Mouse (Mus musculus) right cerebral cortex, adult 2 months (tissue): Measurements from ENCODE around the gene Iqcn.
A peak's percentile ranks its signal among the peaks of the same experiment; 100 is the strongest.

Experiments
- DNase-seq, 2 experiments: peaks; one replicate each; pipeline ENCODE4 v3.0.0; 2021 to 2022; ENCODE audit warnings: low spot score in 2 of 2

The Iqcn gene

GRCm38 (mm10) chr8:70699834-70700554 lies 3.3 kb upstream of the Iqcn start:
- DNase-seq, result peak; percentile 64 to 78

GRCm38 (mm10) chr8:70700555-70700922 lies 2.7 kb upstream of the Iqcn start:
- peak; percentile 78 to 87 for DNase-seq

- no peak for DNase-seq
Measured at GRCm38 (mm10) chr8:70701048-70701981, 1.9 kb upstream of the Iqcn start.

- DNase-seq, result no peak
Measured at GRCm38 (mm10) chr8:70701982-70702841, 1.0 kb upstream of the Iqcn start.

GRCm38 (mm10) chr8:70702842-70703182 lies 445 bp upstream of the Iqcn start:
- peak in 1 of 2 experiments; percentile 37 for DNase-seq

GRCm38 (mm10) chr8:70708281-70708680 lies 5.0 kb downstream of the Iqcn start:
- no peak for DNase-seq

GRCm38 (mm10) chr8:70709794-70710193 lies 6.5 kb downstream of the Iqcn start:
- DNase-seq, result no peak

- DNase-seq, result no peak
Measured at GRCm38 (mm10) chr8:70710296-70710695, 7.0 kb downstream of the Iqcn start.

GRCm38 (mm10) chr8:70711041-70711440 lies 7.8 kb downstream of the Iqcn start:
- no peak for DNase-seq

- DNase-seq, result no peak
Measured at GRCm38 (mm10) chr8:70713991-70714390, 10.7 kb downstream of the Iqcn start.

- DNase-seq, result no peak
Measured at GRCm38 (mm10) chr8:70715086-70715485, 11.8 kb downstream of the Iqcn start.

GRCm38 (mm10) chr8:70716521-70717400 lies 13.5 kb downstream of the Iqcn start:
- no peak for DNase-seq

- DNase-seq, result peak; percentile 51 to 67
Measured at GRCm38 (mm10) chr8:70718297-70718696, 15.0 kb downstream of the Iqcn start, which contains the start of gene Gm3336. Gm3336 (plus strand) TSS chr8:70718543.

- DNase-seq, result no peak
Measured at GRCm38 (mm10) chr8:70719796-70720270, 16.6 kb downstream of the Iqcn start.

GRCm38 (mm10) chr8:70720739-70721138 lies 17.5 kb downstream of the Iqcn start:
- DNase-seq, result peak; percentile 85 to 88

GRCm38 (mm10) chr8:70721601-70722000 lies 18.3 kb downstream of the Iqcn start:
- no peak for DNase-seq

- DNase-seq, result no peak
Measured at GRCm38 (mm10) chr8:70723486-70724210, 20.4 kb downstream of the Iqcn start, which contains the start of gene Pde4c. Pde4c (plus strand) TSS chr8:70723720.

GRCm38 (mm10) chr8:70724216-70724615 lies 21.0 kb downstream of the Iqcn start:
- no peak for DNase-seq

GRCm38 (mm10) chr8:70725792-70726447 lies 22.7 kb downstream of the Iqcn start:
- DNase-seq, result no peak
